Mouse (Mus musculus) cortical plate, adult 2 months (tissue): ENCODE results near the gene Tk2.

ENCODE experiments used
- CTCF ChIP-seq: fragments of 200-500 bp; IDR thresholded peaks from 2 replicates; pipeline ENCODE4 v1.5.1; 2011; ENCODE audit warnings: mild to moderate bottlenecking, control low read depth, low read length; ENCODE audit not compliant: insufficient read depth; ENCODE audit errors: extremely low read depth
- POLR2A ChIP-seq: fragments of 200-500 bp; IDR thresholded peaks from 2 replicates; pipeline ENCODE4 v1.6.1; 2011; ENCODE audit warnings: mild to moderate bottlenecking, low read length, control low read depth; ENCODE audit not compliant: insufficient read depth; ENCODE audit errors: extremely low read depth

- TF ChIP-seq POLR2A (no peak), CTCF (no peak)
These were observed 8.9 kb downstream of the Tk2 start for GRCm38 (mm10) chr8:104239418-104239861.
